Mouse (Mus musculus): Measurements from ENCODE around the gene Cdc6.
A peak's percentile ranks its signal among the peaks of the same experiment; 100 is the strongest.

GRCm38 (mm10) chr11:98960313-98960906 lies 52.8 kb downstream of the Cdc6 start:
- 0 out of 2 replicates have a peak, but pooled peaks have one; percentile 24 for TF ChIP-seq POLR2A (IDR thresholded peaks at IDR 0.05; ENCODE audit: low read depth, low read length)
- TF ChIP-seq CTCF (IDR thresholded peaks at IDR 0.05; ENCODE audit: borderline replicate concordance, insufficient read depth, low read length), result no peak

All from embryonic fibroblast, embryonic 13.5 days (primary cell).